Mouse (Mus musculus): ENCODE data around the gene Grik3. TPM values are rescaled to one million over a fixed set of nuclear protein-coding genes. Genes with fewer than 3 reads are reported as not detected.

The Grik3 gene
- polyA plus RNA-seq, 1 experiment from 2014 or later: 4.4 TPM

DNA sequence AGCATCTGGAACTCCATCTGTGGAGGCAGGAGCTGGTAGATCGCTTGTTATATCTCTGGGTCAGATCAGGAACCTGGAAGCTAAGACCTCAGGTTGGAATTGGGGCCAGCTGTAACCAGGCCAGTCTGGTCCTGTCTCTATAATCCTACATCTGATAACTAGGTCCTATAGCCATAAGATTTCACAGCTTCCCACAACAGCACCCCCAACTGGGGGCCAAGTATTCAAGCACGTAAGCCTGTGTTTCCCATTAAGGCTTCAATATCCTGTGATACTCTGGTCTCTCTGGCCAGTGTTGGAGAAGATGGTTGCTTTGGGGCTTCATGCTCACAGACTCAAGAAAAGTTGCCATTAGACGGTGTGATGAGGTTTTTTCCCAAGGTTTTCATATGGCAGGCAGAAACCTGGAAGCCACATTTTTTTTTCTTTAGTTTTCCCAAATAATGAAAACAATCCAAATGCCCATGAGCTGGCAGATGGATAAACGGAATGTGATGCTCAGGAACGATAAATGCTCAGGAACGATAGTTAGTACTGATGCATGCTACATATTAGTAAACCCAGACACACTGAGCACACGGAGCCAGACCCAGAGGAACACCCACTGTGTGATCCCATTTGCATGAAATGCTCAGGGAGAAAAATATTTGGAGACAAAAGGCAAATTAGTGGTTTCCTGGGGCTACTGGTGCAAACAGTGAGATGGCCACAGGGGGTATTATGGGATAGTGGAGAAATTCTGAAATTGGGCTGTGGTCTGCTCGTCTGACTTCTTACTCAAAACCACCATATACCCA, 128.2 kb downstream of the Grik3 start:
- WGBS: 80% methylated on average over 8 of the region's 8 CpGs
- Histone ChIP-seq H3K4me3 (ENCODE audit: low read depth, low read length) (no peak overlapping the region), H3K9ac (ENCODE audit: low read depth, low read length) (no peak overlapping the region), H3K36me3 (ENCODE audit: control insufficient read depth, insufficient read depth, low read length) (no peaks in the 10 kb centered on the region), H3K4me2 (ENCODE audit: low read length) (no peak overlapping the region), H3K27me3 (ENCODE audit: control insufficient read depth, insufficient read depth, low read depth, low read length) (no peaks in the 10 kb centered on the region), H3K27ac (ENCODE audit: low read length) (no peak overlapping the region), H3K9me3 (replicated peaks; ENCODE audit: control insufficient read depth, low read length, poor library complexity, severe bottlenecking) (no peaks in the 10 kb centered on the region), H3K4me1 (ENCODE audit: control insufficient read depth, insufficient read depth, low read length) (no peaks in the 10 kb centered on the region)
- no peak for ATAC-seq

DNA sequence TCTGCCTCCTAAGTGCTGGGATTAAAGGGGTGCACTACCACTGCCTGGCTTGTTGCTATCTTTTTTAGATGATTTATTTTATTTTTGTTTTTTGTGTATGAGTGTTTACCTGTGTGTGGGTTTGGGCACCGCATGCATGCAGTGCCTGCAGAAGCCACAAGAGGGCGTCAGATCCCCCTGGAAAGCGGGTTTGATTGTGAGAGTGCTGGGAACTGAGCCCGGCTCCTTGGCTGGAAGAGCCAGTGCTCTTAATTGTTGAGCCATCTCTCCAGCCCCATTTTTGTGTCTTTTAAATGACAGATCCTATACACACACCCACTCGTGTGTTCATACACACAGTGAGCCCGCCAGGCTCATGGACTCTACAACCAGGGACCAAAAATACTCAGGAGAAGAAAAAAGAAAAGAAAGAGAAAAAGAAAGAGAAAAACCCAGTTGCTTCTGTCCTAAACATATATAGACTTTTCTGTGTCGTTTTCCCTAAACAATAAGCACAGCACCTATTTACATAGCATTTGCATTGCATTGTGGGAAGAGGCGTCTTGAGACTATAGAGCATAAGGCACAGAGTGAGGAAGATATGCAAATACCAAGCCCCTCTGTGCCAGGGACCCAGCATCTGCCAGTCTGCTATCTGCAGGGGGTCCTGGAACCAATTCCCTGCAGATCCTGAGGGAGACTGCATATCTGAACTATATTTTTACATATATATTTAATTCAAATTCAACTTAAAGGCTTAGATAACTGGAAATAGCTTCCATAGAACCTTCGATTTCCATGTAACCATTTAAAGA, 134.6 kb downstream of the Grik3 start:
- no peak overlapping the region for H3K9ac ChIP-seq (ENCODE audit: low read depth, low read length)
- H3K27me3 ChIP-seq (ENCODE audit: control insufficient read depth, insufficient read depth, low read depth, low read length): no peaks in the 10 kb centered on the region
- H3K27ac ChIP-seq (ENCODE audit: low read length): no peak overlapping the region
- no peaks in the 10 kb centered on the region for H3K36me3 ChIP-seq (ENCODE audit: control insufficient read depth, insufficient read depth, low read length)
- H3K4me2 ChIP-seq (ENCODE audit: low read length): no peak overlapping the region
- no peak overlapping the region for H3K4me3 ChIP-seq (ENCODE audit: low read depth, low read length)
- no peaks in the 10 kb centered on the region for H3K9me3 ChIP-seq (replicated peaks; ENCODE audit: control insufficient read depth, low read length, poor library complexity, severe bottlenecking)
- ATAC-seq: no peak
- WGBS: 86% methylated on average over 9 of the region's 9 CpGs
- H3K4me1 ChIP-seq (ENCODE audit: control insufficient read depth, insufficient read depth, low read length): no peaks in the 10 kb centered on the region

DNA sequence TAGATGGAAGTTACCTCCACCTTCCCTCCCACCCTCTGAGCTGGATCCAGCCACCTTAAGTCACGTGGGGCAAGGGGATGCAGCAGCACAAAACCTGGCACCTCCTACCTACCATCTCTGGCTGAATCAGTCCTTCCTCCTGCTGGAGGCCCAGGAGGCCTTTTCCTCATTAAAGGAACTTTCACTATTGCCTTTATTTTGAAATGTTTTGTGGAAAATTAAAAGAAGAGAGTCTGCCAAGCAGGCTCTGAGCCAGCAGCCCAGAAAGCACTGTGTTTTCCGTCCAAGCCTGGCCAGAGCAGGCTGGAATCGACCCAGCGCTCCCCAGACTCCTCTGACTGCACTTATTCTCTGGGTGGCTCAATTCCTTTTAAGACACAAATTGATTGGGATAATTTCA, 139.0 kb downstream of the Grik3 start:
- no peak overlapping the region for H3K9ac ChIP-seq (ENCODE audit: low read depth, low read length)
- no peaks in the 10 kb centered on the region for H3K36me3 ChIP-seq (ENCODE audit: control insufficient read depth, insufficient read depth, low read length)
- 64% methylated on average over 4 of the region's 4 CpGs for WGBS
- H3K4me2 ChIP-seq (ENCODE audit: low read length): no peak overlapping the region
- H3K9me3 ChIP-seq (replicated peaks; ENCODE audit: control insufficient read depth, low read length, poor library complexity, severe bottlenecking): no peaks in the 10 kb centered on the region
- ATAC-seq: no peak
- no peak overlapping the region for H3K27ac ChIP-seq (ENCODE audit: low read length)
- H3K4me1 ChIP-seq (ENCODE audit: control insufficient read depth, insufficient read depth, low read length): 0 out of 2 replicates have a peak, but pooled peaks cover 2% of the 10 kb centered on the region
- H3K4me3 ChIP-seq (ENCODE audit: low read depth, low read length): no peak overlapping the region
- H3K27me3 ChIP-seq (ENCODE audit: control insufficient read depth, insufficient read depth, low read depth, low read length): no peaks in the 10 kb centered on the region; the same call in 1 of the 2 replicates

DNA sequence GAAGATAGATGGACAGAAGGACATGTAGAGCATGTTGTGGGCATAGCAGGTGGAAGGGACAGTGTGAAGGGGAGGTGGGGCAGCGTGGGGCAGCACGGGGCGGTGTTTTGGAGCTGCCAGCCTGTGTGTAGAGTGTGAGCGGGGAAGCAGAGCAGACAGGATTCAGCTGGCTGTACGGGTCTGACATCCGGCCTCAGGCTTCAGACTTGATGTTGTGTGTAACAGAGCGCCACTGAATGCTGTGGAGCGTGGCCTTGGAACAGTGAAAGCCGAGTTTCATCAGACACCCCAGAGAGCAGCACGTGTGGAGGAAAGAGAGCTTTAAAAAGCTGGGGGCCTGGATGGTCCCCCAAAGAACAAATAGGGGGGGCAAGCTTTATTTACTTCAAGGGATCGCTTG, 144.5 kb downstream of the Grik3 start:
- H3K27me3 ChIP-seq (ENCODE audit: control insufficient read depth, insufficient read depth, low read depth, low read length): no peaks in the 10 kb centered on the region; the same call in 1 of the 2 replicates
- 76% methylated on average over 11 of the region's 11 CpGs for WGBS
- H3K9ac ChIP-seq (ENCODE audit: low read depth, low read length): no peak overlapping the region
- no peaks in the 10 kb centered on the region for H3K9me3 ChIP-seq (replicated peaks; ENCODE audit: control insufficient read depth, low read length, poor library complexity, severe bottlenecking)
- H3K36me3 ChIP-seq (ENCODE audit: control insufficient read depth, insufficient read depth, low read length): no peaks in the 10 kb centered on the region
- H3K27ac ChIP-seq (ENCODE audit: low read length): no peak overlapping the region
- ATAC-seq: 0 out of 2 replicates have a peak, but pooled peaks have one; percentile 30
- peaks cover 7% of the 10 kb centered on the region; the same call in 1 of the 2 replicates for H3K4me1 ChIP-seq (ENCODE audit: control insufficient read depth, insufficient read depth, low read length)
- no peak overlapping the region for H3K4me2 ChIP-seq (ENCODE audit: low read length)
- no peak overlapping the region for H3K4me3 ChIP-seq (ENCODE audit: low read depth, low read length)

DNA sequence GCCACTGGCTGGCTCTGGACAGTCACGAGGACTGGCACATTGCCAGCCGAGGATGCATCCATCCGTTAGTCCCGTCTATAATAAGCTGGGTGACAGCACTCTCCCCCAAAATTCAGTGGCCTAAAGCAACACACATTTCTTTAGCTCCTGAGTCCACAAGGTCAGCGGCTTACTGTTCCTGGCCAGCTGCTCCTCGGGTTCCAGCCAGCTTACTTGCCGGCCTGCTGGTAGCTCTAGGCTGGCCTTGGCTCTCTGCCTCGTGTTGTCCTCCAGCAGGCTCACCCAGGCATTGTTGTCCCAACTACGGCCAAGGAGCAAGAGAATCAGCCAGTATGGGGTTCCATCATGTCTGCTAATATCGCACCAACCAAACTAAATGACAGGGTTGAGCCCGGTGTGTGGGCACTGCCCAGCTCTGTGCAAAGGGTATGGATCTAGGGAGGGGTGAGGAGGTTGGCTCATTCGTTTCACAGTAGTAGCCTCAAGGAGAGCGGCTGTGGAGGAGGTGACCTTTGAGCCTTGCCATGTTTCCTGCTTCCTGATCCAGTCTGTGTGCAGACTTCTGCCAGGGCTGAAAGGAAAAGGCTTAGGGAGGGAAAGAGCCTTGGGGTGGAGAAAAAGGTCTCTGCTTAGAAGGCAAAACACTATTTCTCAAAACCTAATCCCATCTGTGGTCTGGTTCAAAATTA, 146.3 kb downstream of the Grik3 start:
- no peaks in the 10 kb centered on the region for H3K9me3 ChIP-seq (replicated peaks; ENCODE audit: control insufficient read depth, low read length, poor library complexity, severe bottlenecking)
- no peak for ATAC-seq
- 68% methylated on average over 13 of the region's 13 CpGs for WGBS
- H3K27me3 ChIP-seq (ENCODE audit: control insufficient read depth, insufficient read depth, low read depth, low read length): no peaks in the 10 kb centered on the region; the same call in 1 of the 2 replicates
- H3K4me2 ChIP-seq (ENCODE audit: low read length): no peak overlapping the region
- no peaks in the 10 kb centered on the region for H3K36me3 ChIP-seq (ENCODE audit: control insufficient read depth, insufficient read depth, low read length)
- H3K4me3 ChIP-seq (ENCODE audit: low read depth, low read length): no peak overlapping the region
- H3K9ac ChIP-seq (ENCODE audit: low read depth, low read length): no peak overlapping the region
- peaks cover 5% of the 10 kb centered on the region for H3K4me1 ChIP-seq (ENCODE audit: control insufficient read depth, insufficient read depth, low read length)
- H3K27ac ChIP-seq (ENCODE audit: low read length): no peak overlapping the region

DNA sequence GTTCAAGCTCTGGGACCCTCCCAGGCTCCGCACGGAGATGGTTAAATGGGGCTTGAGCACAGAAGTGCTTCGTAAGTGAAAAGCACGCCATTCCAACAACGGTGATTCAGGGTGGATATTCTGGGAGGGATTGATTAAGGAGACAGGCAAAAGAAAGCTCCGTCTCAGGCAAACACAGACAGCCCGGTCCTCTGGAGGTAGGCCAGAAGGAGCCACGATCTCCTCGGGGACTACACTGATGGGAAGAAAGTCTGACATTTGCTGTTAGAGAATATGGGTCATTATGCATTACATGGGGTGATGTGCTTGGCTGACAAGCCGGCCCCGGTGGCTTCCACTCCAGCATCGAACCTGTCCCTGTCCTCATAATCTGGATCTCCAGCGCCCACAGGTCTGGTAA, 146.9 kb downstream of the Grik3 start:
- no peak overlapping the region for H3K27ac ChIP-seq (ENCODE audit: low read length)
- H3K4me3 ChIP-seq (ENCODE audit: low read depth, low read length): no peak overlapping the region
- no peaks in the 10 kb centered on the region for H3K36me3 ChIP-seq (ENCODE audit: control insufficient read depth, insufficient read depth, low read length)
- H3K9me3 ChIP-seq (replicated peaks; ENCODE audit: control insufficient read depth, low read length, poor library complexity, severe bottlenecking): no peaks in the 10 kb centered on the region
- H3K4me1 ChIP-seq (ENCODE audit: control insufficient read depth, insufficient read depth, low read length): peaks cover 5% of the 10 kb centered on the region
- WGBS: 68% methylated on average over 13 of the region's 13 CpGs
- H3K27me3 ChIP-seq (ENCODE audit: control insufficient read depth, insufficient read depth, low read depth, low read length): no peaks in the 10 kb centered on the region; the same call in 1 of the 2 replicates
- no peak overlapping the region for H3K9ac ChIP-seq (ENCODE audit: low read depth, low read length)
- H3K4me2 ChIP-seq (ENCODE audit: low read length): no peak overlapping the region
- no peak for ATAC-seq

DNA sequence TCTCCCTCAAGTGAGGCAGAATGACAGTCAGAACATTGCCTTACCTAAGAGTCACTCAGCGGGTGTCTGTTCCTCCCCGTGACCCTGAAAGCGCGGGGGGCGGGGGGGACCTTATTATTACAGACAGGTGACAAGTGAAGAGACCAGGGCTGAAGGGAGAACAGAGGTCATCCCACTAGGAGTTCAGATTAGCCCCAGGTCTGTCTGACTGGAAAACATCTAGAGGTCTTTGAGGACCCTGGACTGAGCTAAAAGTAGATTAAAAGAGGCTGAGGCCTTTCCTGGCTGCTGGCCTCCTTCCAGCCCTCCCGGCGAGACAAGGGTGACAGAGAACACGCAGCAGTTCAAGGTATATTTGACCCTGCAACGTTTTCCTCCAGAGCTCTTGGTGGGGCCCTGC, 150.0 kb downstream of the Grik3 start:
- WGBS: 79% methylated on average over 9 of the region's 9 CpGs
- no peak overlapping the region for H3K4me2 ChIP-seq (ENCODE audit: low read length)
- H3K27ac ChIP-seq (ENCODE audit: low read length): no peak overlapping the region
- no peak overlapping the region for H3K4me3 ChIP-seq (ENCODE audit: low read depth, low read length)
- no peaks in the 10 kb centered on the region for H3K27me3 ChIP-seq (ENCODE audit: control insufficient read depth, insufficient read depth, low read depth, low read length)
- no peak overlapping the region for H3K9ac ChIP-seq (ENCODE audit: low read depth, low read length)
- ATAC-seq: no peak
- no peaks in the 10 kb centered on the region for H3K9me3 ChIP-seq (replicated peaks; ENCODE audit: control insufficient read depth, low read length, poor library complexity, severe bottlenecking)
- H3K4me1 ChIP-seq (ENCODE audit: control insufficient read depth, insufficient read depth, low read length): peaks cover 12% of the 10 kb centered on the region
- no peaks in the 10 kb centered on the region for H3K36me3 ChIP-seq (ENCODE audit: control insufficient read depth, insufficient read depth, low read length)

DNA sequence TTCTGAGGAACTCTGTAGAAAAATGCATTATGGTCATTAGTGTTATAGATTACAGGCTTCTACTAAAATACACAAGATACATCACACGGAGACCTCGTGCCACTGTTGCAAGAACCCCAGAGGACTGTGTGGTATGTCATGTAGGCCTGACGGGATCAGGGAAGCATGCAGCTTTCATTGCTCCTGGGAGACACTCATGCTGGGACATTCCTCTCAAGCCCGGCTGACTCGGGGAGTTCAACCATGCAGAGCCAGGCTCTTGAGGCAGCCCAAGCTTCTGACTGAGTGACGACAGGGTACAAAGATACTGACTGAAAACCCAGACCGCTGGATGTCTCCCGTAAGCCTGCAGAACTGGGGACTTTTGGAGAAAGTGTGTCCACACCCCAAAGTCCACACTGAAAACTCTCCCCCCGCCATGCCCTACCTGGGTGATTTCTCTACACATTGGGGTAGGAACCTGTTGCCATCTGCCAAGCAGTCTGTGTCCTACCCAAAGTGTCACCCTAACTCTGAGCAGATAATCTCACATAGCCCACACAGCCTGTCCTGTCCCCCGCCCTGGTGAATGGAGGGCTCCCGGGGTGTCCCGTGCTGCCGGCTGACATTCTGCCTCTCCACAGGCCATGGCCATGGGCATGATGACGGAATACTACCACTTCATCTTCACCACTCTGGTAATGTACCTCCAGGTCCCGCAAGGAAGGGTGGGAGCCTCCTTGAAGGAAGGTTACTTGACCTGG, 150.6 kb downstream of the Grik3 start:
- no peak for ATAC-seq
- Histone ChIP-seq H3K4me2 (ENCODE audit: low read length) (no peak overlapping the region), H3K27me3 (ENCODE audit: control insufficient read depth, insufficient read depth, low read depth, low read length) (no peaks in the 10 kb centered on the region), H3K9me3 (replicated peaks; ENCODE audit: control insufficient read depth, low read length, poor library complexity, severe bottlenecking) (no peaks in the 10 kb centered on the region), H3K4me3 (ENCODE audit: low read depth, low read length) (no peak overlapping the region), H3K36me3 (ENCODE audit: control insufficient read depth, insufficient read depth, low read length) (no peaks in the 10 kb centered on the region), H3K4me1 (ENCODE audit: control insufficient read depth, insufficient read depth, low read length) (peaks cover 12% of the 10 kb centered on the region), H3K9ac (ENCODE audit: low read depth, low read length) (no peak overlapping the region), H3K27ac (ENCODE audit: low read length) (no peak overlapping the region)
- 76% methylated on average over 15 of the region's 15 CpGs for WGBS

Data from midbrain, embryonic 16.5 days (tissue).